Mouse (Mus musculus) kidney, adult 9 months (tissue): ENCODE measurements around the gene Ttc22.
A peak's percentile ranks its signal among the peaks of the same experiment; 100 is the strongest.

Experiments
- DNase-seq: peaks from one replicate; pipeline ENCODE4 v3.0.0; 2022

The Ttc22 gene

DNA sequence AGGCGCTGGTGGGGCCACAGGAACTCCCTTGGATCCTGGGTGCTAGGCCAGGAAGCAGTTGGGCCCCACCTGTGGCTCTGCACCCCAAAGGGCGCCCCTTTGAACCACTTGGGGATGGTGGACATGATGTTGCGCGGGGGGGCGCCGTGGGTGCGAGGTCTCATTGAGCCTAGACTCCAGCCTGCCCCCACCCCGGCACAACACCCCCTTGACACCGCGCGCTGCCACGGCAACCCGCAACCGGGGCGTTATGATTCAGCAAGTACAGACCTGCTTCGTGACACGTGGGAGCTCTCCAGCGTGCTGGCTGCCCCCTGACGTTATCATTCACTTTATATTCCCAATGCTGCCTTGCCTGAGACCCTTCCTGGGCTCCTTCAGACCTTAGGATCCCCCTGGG, 5.2 kb upstream of the Ttc22 start, which contains the start of gene Lexm:
Gene Lexm, minus strand, starts transcription at position 186 of the 400 bp plus-strand sequence.
- no peak for DNase-seq

DNA sequence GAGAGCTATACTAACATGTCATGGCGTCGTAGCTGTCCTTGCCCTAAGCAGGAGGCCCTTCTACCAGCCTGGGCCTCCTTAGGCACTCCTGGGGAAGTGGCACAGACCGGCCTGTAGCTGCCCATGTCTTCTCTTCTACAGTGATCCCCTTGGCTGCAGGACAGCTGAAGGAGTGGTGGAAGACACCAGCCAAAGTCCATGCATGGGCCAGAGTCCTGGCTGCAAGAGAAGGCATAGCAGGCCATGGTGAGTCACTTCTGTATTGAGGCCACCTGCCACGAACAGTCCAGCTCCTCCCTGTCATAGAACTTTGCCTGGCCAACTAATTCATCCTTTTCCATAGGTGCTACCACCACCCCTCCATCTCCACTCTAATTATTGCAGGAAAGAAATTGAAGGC, 3.3 kb upstream of the Ttc22 start:
- peak; percentile 46 for DNase-seq

DNA sequence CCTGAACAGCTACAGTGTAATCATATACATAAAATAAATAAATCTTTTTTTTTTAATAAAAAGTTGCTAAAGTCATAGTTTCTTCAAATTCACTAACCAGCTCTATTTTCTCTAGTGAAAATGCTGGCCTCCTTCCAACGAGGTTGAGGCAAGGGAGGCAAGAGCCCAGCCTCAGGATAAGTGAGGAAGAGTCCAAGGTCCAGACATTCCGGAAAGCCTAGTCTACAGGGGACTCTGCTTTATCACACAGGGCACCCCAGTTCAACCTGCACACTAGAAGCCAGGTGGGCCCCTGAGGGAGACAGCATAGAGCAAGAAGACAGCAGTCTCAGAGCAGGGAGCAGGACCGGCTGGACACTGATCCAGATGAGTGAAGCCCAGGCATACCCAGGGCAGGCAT, 804 bp upstream of the Ttc22 start:
- peak; percentile 75 for DNase-seq

DNA sequence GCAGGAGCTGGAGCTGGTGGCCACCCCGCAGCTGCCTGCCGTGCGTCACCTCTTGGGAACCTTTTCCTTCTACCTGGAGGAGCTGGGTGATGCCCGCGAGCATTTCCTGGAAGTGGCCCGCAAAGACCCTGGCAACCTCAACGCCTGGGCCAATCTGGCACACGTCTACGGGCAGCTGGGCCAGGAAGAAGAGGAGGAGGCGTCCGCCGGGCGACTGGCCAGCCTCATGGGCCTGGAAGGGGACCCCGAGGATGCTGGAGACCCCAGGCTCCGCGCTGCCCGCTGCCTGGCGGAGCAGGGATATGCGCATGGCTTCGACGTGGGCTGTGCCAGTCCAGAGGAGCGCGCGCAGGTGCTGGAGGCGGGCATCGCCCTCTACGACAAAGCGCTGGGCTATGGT, 480 bp downstream of the Ttc22 start:
- no peak for DNase-seq

DNA sequence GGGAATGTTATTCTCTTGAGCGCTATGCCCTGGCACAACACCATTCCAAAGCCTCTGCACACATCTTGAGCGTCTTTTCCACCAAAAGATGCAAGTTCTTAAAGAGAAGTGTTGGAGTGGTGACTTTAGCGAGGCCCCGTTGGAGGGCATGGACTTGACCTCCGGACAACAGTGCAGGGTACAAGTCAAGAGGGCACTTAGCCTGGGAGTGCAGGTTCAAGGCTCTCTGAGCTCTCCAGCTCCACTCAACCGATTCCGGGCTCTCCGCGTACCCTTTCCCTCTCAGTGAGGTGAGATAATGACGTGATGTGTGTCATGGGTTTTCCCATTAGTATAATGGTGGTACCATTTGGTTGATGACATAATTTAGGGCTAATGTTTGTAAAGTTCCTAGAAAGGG, 2.0 kb downstream of the Ttc22 start:
- DNase-seq = peak; percentile 39

DNA sequence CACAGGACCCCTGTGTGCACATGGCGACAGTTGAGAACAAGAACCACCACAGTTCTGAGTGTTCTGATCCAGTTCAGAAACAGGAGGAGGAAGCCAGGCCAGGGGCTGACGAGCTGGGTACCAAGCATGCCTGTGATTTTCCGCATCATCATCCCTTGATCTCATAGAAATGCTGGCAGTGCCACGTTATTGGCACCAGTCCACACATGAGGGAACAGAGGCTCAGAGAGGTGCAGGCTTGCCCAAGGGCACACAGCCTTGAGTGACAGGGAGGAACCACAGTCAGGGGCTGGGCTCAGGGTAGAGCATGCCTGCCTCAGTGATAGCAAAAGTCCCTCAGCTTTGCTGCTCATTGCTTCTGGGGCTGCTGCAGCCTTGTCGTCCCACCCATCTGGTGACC, 5.6 kb downstream of the Ttc22 start:
- DNase-seq = no peak

DNA sequence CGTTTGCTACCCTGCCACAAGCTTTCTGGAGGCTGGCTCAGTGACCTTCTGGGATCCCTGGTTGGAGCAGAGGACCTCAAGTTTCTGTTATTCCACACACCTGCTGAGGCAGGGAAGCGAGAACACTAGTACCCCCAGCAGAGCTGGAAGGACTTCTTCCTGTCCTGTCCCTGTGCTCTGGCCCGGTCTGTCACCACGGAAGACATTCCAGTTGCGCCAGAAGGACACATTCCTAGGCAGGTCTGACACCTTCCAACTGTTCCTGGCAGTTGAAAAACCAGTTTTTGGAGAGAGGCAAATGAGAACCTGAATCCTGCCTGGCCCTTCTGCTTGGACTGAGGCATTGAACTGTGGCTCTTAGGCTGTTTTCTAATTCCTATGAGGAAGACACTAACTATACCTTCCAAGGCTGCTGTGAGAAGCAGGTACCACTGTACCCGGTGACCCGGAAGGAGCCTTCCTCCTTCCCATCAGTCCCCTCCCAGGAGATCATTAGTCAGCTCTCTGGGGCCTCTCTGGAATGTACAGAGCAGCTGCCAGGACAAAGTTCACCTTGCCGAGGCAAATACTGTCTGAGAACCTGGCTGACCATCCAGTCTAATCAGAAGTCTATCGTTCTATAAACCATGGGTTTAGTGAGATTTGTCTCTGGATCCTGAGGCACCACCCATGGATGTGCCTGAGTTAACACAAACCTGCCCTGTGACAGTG, 6.6 kb downstream of the Ttc22 start:
- peak; percentile 83 for DNase-seq

DNA sequence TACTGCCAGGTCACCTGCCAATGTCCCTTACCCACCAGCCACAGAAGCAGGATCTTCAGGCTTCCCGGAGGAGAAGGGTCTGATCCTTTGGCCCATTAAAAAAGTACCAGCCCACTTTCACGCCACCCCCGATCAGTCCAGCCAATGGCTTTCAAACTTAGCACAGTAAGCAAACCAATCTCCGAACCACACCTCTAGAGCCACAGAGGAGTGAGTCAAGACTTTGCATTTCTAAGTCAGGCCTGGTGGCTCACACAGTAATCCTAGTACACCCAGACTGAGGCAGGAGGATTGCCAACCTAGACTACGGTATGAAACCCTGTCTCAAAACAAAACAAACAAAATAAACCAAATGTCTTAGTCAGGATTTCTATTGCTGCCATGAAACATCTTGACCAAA, 7.1 kb downstream of the Ttc22 start:
- DNase-seq = no peak

DNA sequence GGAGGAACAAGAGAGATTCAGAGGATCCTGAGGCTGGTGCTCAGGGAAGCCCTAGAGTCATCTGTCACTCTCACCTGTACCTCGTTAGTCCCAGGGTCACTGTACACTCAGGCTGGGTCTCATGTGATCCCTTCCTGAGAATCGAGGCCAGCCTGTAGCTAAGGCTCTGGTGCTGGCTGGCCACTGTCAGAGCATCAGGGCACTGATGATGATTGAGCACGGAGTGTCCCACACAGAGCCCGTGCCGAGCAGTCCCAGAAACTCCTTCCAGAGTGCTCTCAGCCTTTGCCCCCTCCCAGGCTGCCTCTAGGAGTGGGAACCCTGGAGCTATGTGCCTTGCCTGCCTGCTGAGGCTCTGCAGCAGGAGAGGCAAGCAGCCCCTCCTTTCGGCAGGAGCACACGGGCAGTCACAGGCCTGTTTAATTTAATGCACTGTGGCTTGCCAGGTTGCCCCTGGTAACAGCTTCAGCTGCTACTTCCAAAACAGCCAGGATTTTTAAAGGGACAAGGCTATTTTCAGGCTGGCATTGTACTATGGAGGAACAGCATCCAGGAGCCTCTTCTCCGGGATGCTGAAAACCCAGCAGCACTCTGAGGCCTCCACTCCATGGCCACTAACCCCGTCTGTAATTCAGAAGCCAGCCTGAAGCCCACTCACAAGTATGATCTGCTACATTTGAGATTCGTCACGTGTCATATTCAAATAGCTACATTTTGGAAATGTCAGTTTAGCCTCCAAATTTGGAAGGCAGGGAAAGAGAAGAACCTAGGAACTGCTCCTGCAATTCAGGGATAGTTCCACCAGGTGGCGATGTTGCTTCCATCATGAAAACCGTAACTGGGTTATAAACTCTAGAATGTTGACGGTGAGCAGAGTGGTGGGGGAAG, 8.3 kb downstream of the Ttc22 start:
- DNase-seq = peak; percentile 79

DNA sequence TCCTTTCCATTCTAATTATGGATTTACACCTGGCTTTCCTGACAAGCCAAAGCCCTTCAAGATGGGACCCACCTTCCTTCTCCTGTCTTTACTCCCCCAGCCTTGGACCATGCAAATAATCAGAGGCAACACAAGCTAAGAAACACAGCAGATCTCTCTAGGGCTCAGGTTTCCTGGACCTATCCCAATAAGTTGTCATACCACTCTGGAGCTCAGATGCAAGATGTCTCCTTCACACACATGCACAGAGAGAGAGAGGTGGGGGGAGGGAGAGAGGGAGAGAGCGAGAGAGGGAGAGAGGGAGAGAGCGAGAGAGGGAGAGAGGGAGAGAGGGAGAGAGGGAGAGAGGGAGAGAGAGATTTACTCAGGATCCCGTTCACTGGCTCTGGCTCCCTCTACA, 10.1 kb downstream of the Ttc22 start:
- DNase-seq = no peak

DNA sequence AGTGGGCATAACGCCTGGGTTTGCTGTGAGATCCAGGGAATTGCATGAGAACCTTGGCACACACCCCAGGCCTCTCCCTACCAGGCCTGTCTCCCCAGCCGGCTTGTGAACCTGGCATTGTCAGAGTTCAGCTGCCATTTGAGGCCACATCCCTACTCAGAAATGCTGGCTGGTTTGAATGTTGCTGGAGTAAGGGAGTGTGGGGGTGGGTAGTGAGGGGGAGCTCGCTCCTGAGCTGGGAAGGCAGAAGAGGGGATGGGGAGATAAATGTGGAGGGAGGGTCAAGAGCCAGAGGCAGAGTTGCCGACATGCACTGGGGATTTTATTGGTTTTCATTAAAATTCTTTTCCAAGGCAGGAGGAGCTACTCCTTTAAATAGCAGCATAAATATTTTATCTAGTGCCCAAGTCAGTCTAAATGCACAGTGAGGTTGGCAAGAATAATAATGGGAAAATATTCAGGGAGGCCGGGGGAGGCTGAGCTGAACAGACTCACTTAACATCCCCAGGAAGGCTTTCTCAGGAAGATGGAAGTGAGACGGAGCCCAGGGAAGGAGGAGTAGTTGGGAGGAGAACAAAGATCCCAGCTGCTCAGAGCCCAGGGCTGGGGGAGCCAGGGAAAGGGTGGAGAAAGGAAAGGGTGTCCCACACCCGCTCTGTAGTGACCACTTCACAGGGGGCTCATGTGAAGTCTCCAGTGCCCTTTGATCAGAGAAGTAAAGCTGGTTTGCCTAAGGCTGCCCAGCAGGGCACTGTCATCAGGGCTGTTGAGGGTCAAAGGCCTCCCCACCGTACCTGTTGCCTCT, 11.3 kb downstream of the Ttc22 start:
- DNase-seq = no peak

DNA sequence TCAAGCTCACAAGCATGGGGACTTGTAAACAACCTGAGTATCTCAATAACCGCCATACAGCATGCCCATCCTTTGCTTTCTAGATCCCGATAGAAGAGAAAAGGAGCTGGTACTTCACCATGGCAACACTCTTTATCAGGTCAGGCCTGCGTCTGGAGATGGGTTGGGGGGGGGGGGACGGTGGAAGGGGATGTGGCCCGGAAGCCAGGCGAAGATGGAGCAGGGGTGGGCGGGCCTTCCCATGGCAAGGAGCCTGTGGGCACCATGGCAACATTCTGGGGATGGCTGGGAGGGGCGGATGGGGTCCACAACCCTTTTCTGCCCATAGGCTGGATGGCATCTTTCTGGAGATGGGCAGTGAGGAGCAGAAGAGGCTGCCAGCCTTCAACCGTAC, 11.9 kb downstream of the Ttc22 start:
- DNase-seq = no peak

DNA sequence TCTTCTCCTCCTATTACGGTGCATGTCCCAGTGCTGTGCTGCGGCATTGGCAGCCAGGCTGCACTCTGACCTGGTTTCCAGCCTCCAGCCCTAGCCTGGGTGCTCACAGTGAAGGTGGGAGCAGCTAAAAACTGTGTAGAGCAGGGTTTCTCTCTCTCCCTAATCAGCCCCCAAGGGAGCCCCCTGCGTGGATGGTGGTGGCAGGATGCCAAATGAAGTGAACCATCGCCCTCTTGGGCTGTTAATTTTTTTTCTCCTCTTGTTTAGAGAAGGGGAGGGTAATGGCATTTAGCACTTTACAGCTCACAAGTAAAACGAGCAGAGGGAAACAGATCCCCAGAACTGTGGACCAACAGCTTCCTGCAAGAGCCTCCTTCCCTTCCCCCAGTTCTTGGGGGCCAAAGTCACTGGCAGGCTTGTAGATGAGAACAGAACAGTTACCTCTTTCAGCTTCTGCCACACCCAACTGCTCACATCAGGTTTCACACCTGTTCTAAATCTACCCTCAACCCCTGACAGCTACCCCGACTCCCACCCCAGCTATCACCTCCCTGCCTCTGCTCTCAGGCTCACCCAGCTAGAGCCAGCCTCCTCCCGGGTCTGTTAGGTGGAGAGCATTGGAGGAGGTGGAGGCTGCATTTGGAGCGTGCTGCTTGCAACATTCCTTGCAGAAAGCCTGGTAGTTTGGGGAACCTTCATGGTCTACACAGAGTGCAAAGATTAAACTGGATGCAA, 21.4 kb downstream of the Ttc22 start:
- DNase-seq = no peak

DNA sequence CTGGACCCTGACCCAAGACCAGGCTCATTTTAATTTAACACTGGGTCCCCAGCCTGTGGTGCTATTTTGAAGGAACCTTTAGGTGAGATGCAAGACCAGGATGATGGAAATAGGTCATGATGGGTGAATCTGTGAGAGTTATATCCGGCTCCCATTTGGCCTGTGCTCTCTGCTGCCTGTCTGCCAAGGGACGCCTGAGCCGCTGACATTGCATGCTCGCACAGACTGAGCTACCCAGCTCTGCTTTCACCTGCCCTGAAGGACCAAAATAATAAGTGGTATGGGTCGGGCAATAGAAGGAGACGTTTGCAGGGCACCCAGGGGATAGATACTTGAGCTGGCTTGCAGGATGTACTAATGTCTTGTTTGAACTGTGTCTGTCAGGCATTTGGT, 22.0 kb downstream of the Ttc22 start:
- DNase-seq = no peak

DNA sequence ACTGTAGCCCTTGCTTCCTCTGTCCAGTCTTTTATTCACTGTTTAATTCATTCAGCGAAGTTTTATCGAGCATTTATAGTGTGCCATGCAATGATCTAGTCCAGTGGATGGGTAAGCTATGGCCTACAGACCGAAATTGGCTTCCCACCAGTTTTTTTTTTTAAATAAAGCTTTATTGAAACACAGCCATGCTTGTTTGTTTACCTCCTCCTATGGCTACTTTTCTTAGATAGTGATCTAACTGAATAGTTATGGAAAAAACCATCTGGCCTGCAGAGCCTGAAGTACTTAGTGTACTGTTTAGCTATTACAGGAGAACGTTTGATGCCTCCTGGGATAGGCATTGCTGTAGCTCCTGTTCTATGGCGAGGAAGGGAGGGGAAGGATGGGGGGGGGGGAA, 23.6 kb downstream of the Ttc22 start:
- no peak for DNase-seq

DNA sequence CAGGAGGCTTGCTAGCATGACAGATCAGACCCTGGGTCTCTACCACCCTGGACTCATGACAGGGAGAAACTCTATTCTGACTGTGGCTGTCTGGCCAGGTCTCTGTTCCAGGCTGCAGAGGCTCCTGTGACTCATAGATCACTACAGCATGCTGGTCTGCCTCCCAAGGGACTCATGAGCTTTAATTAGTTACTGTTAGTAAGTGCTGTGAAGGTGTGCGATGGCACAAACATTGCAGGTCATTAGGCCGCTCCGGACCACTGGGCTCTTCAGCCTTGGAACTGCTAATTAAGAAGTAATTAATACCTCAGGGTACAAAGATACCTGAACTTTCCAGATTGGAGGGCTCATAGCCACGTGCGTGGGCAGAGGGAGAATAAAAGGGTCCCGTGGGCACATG, 24.9 kb downstream of the Ttc22 start:
- peak; percentile 54 for DNase-seq

DNA sequence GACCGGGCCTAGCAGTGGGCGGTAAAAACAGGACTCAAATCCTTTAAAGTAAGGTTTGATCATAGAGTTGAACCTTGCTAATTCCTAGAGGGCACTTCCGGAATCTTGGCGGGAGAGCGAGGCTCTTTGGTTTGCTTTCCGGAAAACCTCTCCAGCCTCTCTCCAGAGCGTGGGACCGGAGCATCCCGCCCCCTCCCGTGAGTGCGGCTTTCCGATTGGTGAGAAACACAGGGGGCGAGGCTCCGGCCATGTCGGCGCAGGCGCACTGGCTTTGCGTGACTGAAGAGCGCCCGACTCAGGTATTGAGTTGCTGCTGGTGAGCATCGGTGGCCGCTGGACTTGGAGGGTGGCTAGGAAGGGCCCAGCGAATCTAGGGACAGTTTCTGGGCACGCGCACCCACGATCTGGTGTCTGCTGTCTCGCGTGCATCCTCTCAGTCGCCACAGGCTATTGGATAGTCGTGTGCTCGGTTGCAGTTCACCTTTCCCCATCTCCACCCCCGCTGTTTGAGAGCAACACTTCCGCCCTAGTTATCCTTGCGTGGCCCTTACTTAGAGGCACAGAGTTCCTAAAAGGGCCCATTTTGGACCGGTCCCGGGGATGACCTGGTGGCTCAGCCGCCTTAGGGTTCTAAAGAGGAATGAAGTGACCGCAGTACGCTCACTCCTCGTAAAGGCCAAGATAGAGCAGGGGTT, 28.7 kb downstream of the Ttc22 start, which contains the start of gene Pars2:
Gene Pars2, plus strand, starts transcription at position 237 of the 695 bp plus-strand sequence.
- peak; percentile 98 for DNase-seq

DNA sequence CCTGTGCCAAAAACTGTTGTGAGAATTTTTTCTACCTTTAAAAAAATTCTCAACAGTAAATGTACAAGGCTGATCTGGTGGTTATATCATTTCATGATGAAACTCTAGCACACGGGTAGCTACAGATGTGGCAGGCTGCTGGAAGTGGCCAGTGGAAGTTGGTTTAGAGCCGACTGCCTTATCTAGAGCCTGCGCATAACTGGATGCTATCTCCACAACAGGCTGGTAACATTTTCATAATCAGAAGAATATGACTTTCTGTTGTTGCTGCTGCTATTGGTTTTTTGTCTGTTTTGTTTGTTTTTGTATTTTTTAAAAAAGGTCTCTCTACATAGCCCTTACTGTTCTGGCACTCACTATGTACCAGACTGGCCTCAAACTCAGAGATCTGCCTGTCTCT, 30.3 kb downstream of the Ttc22 start:
- DNase-seq = no peak

DNA sequence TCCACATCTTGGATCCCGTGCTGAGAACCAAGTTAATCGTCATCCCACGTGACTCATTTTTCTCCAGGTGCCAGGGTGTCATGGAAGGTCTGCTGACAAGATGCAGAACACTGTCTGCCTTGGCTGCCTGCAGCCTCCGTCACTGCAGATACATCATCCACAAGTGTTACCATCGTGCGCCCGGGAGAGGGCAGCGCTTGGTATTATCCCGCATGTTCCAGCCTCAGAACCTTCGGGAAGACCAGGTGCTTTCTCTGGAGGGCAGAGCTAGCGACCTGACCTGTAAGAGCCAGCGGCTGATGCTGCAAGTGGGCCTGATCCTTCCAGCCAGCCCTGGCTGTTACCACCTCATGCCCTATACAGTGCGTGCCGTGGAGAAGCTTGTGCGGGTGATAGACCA, 30.8 kb downstream of the Ttc22 start:
- no peak for DNase-seq

DNA sequence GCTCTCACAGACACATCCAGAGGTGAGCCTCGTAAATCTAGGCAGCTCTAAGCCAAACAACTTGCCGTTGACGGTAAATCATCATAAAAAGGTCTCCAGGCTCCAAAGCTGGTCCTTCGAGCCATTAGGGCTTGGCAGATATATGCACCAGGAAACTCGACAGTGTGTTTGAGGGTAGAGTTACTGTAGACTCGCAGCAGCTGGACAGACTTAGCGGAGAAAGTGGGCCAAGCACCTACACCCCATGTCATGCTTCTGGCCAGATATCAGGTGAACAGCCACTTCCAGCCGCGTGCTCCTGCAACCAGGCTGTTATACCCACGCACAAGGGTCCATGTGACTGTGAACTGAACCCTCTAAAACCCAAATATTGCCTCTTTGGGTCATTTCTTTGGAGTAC, 33.4 kb downstream of the Ttc22 start:
- no peak for DNase-seq

DNA sequence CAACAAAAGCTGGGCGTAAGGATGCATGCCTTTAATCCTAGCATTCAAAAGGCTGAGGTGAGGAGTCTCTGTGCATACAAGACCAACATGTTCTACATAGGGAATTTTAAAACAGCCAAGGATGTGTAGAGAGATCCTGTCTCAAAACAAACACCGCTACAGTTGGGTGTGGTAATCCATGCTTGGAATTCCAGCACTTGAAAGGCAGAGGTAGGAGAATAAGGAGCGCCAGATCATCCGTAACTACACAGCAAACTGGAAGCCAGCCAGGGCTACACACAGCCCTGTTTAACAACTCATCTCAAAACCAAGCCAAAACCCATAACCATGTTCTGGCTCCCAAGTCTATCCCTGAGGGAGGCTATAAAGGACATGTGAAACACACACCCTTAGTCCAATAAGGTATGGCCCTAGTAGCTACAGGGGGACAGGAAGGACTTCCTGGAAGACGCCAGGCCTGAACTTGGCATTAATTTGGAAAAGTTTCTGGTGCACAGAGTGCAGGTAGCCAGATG, 41.8 kb downstream of the Ttc22 start:
- DNase-seq = no peak

DNA sequence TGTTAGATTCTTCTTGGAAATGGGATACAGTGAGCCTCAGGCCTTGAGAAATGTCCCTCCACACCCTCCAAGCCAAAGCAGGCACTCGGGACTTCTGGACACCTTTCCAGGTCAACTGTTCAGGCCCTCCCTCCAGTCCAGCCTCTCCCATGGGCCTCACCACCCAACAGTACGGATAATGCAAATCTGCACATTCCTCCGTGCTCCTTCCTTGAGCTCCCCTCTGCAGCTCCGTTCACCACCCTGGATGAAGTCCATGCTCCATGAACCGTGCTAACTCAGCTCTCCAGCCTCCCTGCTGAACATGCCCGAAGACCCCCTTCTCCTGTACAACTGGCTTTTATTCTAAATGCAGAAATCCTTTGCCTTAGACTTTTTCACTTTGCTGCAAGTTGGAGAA, 42.5 kb downstream of the Ttc22 start:
- peak; percentile 63 for DNase-seq
